Mouse (Mus musculus) left cerebral cortex, adult 8-10 months (tissue): ENCODE results near the gene Edem1. TPM values are rescaled to one million over a fixed set of nuclear protein-coding genes. Genes with fewer than 3 reads are reported as not detected.
"Not testable (repeated sequence)": the region's sequence is repeated elsewhere in the genome, so short reads cannot be mapped to it uniquely, and the experiment has no call there.

Experiments
- DNase-seq, 2 experiments: peaks; one replicate each; pipeline ENCODE4 v3.0.0; 2022; ENCODE audit warnings: low spot score in 2 of 2
- total RNA-seq, 4 experiments: library from RNA; stranded (reverse); gene quantifications; 2 replicates each; pipeline ENCODE4 v1.2.4; 2022

Gene Edem1
- total RNA-seq, 4 experiments from 2014 or later, result 18.2 to 26.0 (median 21.3) TPM

- no peak for DNase-seq
These were observed 1.2 kb downstream of the Edem1 start for GRCm38 (mm10) chr6:108829386-108830370.

- no peak for DNase-seq
These were observed 3.7 kb downstream of the Edem1 start for GRCm38 (mm10) chr6:108832170-108832569.

- no peak for DNase-seq
These were observed 4.5 kb downstream of the Edem1 start for GRCm38 (mm10) chr6:108832989-108833388.

DNA sequence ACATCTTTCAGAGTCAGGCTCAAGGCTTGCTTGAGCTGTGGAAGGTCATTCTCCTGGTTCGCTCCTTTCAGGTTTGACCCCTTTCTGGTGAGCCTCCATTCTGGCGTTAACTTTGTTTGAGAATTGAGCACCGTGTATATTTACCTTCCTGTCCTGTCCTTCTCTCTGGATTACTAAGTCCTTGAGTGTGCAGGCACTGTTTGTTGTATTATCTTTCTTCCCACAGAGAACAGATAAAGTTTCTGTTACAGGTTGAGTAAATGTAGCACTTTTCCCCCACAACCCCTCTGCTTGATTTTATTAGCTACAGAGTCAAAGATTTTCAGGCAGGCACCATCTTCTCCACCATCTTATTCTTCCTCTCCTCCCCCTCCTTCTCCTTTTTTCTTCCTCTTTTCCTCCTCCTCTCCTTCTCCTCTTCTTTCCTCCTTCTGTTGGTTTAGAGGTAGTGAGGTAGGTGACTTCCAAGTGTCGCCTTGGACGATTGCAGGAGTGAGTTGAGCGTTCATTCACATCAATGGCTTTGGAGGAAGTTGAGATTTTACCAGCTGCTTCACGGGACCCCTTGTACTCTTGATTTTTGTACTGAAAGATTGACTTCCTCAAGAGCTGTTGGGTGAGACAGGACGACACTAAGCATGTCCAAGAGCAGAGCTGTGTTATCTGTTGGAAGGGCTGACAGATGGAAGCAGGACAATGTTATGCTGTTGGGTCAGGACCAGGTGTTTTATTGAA is 5.7 kb downstream of the Edem1 start:
- DNase-seq, result no peak

DNA sequence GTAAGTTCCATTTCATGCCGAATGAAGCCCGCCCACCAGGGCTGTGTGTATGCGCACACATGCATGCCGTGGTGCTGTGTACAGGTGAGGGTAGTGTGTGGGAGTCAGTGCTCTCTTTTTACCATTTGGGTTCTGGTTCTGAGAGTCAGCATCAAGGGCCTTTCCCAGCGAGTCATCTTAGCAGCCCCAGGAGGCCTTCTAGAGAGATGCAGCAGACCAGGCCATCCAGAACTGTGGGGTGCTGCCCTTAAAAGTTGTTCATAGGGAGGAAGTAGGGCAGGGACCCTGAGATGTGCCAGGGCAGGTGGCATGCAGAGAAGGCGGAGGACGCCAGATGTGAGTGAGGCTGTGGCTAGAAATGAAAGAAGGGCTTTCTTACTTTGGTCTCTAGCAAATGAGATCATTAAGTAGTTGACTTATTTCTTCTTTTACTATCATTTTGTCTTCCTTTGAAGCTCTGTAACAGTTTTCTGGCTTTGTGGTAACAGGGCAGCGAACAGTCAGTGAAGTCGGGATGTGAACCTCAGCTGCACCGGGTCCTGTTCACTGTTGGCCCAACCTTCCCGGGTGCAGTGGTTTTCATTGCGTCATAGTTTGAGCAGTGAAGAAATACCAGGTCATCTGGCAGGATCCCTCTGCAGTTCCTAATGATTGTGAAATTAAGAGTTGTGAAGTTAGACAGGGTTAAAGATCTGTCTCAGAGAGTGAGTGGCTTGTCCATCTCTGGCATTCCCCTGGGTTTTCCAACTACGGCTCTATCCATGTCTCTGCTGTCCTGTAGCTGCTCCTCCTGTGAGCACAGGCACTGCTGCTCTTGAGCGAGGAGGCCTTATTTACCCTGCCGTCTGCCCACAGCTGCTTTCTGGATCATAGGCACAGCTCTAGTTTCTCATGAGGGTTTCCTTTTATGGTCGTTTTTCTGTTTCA is 7.6 kb downstream of the Edem1 start:
- DNase-seq, result no peak

- DNase-seq, result no peak
These were observed 8.6 kb downstream of the Edem1 start for GRCm38 (mm10) chr6:108837081-108837480.

- DNase-seq, result no peak
These were observed 9.5 kb downstream of the Edem1 start for GRCm38 (mm10) chr6:108837958-108838357.

GRCm38 (mm10) chr6:108839432-108839831 is 11.0 kb downstream of the Edem1 start:
- DNase-seq, result no peak

DNA sequence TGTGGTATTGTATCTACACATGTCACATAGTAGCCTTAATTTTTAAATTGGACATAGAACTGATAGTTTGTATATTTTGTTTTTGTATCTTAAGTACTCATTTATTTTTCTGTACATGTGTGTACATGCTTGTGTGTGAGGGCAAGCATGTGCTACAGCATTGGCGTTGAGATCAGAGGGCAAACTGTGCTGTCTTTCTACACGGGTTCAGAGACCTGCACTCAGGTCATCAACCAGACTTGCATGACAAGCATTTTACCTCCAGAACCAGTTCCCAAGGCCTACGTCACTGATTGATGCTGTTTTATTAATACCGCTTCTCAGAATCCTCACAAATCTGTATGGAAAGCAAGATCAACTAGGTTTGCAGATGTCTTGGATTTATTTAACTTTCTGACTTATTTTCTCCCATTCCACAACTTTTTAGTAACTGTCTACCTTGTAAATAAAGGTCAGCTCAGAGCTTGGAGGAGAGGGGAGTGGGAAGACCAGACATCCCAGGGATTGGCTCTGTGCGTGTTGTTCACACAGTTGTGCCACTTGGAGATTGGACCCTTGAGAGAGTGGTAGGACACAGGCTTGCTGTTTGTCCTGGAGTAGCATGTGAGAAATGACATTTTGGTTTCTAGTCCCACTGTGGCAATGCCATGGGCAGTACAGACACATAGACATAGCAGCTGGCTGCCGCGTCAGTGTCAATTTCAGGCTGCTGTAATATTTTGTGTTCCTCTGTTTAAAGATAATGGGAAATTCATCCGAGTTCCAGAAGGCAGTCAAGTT is 12.6 kb downstream of the Edem1 start:
- no peak for DNase-seq

DNA sequence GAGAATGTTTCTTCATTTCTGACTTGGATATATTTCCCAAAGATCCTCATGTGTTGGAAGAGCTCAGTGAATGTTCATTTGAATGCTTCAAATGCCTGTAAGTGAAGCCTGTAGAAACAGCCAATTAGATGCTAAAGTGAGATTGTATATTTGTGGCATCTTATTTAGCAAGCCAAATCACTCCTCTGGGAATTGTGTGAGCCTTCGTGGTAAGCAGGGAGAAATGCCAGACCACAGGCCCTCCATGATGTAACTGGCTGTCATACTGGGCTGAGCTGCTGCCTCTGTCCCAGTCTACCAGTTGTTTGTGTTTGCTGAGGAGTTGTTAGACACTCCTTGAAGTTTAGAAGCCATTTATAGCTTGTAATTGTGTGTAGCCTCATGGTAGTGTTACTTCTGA is 15.2 kb downstream of the Edem1 start:
- no peak for DNase-seq

GRCm38 (mm10) chr6:108844093-108844492 is 15.7 kb downstream of the Edem1 start:
- DNase-seq, result no peak

DNA sequence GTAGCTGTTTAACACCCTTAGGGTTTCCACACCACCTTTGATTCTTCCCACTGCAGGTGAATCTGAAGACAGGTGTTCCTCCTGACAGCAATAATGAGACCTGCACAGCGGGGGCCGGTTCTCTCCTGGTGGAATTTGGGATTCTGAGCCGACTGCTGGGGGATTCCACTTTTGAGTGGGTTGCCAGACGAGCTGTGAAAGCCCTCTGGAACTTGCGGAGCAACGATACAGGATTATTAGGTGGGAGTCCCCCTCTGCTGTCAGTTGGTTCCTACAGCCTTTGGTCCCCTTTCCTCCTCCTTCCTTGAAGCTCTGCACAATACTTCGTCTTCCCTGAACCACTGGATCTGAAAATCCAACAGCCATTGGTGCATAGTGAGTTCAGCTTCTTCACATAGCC is 16.3 kb downstream of the Edem1 start:
- DNase-seq, result no peak

DNA sequence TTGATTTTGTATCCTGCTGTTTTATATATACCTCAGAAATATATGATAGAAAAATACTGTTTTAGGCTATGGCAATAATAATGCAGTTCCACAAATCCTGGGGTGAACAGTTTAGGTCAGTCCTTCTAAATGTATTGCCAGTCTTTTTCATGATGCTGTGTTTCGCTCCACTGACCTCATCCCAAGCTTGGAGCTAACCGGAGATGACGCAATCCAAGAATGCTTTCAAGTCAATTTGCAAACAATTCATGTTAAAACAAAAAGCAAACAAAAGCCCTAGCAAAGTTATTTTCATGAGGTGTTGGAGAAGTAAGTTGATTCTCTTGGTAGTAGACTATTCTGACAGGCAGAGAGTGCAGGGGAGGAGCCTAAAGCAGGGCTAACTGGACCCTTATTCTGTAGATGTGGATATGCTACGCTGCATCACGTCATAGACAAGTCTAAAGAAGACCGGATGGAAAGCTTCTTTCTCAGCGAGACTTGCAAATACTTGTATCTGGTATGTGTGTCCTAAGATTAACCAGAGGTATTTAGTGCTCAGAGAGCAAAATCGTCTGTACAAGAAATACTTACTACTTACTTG is 23.7 kb downstream of the Edem1 start:
- DNase-seq, result no peak

- no peak for DNase-seq
These were observed 24.5 kb downstream of the Edem1 start for GRCm38 (mm10) chr6:108852986-108853385.

DNA sequence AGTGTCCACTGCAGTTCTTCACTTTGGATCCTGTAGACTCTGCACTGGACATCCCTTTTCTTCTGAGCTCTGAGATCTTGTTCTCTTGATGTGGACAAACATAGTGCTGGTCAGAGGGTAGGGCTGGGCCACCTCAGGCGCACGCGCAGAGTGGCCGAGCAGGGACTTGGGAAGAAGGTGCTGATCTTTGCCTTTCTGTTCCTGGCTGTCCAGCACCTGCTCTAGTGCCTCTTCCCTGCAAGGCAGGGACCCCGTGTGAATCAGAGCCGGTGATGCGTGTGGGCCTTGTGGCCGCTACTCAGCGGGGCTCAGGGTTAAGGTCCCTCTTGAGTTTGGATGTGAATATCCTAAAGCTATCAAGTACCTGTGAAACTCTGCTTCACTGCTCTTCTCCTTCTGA is 30.1 kb downstream of the Edem1 start:
- DNase-seq, result no peak

GRCm38 (mm10) chr6:108861226-108861625 is 32.8 kb downstream of the Edem1 start:
- no peak for DNase-seq

DNA sequence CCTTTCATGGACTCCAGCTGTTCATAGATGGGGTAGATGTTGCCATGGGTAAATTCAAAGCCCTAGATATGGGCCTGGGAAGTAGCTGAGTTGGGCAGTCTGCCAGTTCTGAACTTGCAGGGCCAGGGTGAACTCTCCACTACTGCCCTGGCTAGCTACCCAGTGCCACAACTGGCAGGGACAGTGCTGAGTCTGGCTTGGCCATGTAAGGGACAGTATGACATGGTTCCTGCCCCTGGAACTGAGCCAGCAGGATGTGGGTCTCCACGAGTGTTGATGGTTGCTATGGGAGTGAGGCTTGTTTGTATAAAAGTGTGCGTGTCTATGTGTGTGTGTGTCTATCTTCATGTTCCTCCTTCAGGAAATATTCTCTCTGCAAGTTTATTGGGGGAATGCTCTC is 34.1 kb downstream of the Edem1 start:
- DNase-seq, result no peak

DNA sequence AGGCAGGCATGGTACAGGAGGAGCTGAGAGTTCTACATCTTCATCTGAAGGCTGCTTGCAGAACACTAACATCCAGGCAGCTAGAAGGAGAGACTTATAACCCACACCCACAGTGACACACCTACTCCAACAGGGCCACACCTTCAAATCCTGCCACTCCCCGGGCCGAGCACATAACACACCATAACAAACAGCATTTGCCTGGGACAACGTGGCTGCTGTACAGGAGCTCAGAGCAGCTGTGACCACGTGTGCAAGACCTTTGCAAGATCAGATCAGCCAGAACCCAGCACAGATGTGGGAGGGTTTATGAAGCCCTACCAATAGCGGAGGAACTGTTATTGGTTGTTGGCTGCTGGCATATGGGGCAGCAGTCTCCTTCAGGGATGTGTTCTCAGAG is 37.9 kb downstream of the Edem1 start:
- DNase-seq, result no peak

DNA sequence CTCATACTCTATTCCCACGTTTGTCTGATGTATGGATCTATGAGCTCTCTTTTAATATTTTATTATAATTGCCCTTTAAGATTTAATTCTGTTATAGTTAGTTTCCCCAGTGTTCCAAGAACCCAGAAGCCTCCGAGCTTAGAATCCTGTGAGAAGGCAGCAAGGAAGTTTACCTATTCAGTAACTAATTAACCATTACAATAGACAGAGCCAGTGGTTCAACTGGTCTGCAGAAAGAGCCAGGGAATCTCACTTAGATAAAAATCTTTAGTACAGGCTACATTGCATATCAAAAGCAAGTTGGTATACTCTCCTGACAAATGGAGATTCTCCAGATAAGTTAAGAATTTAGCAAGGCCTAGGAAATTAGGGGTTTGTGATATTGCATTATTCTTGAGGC is 40.6 kb downstream of the Edem1 start:
- DNase-seq, result not testable (repeated sequence)

- DNase-seq, result no peak
These were observed 42.0 kb downstream of the Edem1 start for GRCm38 (mm10) chr6:108870421-108870820.
